Mouse (Mus musculus) intestine, embryonic 15.5 days (tissue): ENCODE measurements around the gene Gimap3. TPM values are rescaled to one million over a fixed set of nuclear protein-coding genes. Genes with fewer than 3 reads are reported as not detected.

Source experiments
- ATAC-seq: fragments of 200-750 bp; cut with Nextera tagmentation; 2 replicates; pipeline ENCODE4 v1.8.0; 2017; ENCODE audit warnings: moderate TSS enrichment, moderate library complexity
- H3K27ac ChIP-seq: fragments of 300-500 bp; sonication (generic); 2 replicates; pipeline ENCODE4 v1.5.1; 2015; ENCODE audit warnings: mild to moderate bottlenecking, inconsistent platforms
- H3K27me3 ChIP-seq: fragments of 300-500 bp; sonication (generic); replicated peaks from 2 replicates; pipeline ENCODE4 v1.6.1; 2015; ENCODE audit warnings: inconsistent platforms
- H3K36me3 ChIP-seq: fragments of 300-500 bp; sonication (generic); 2 replicates; pipeline ENCODE4 v1.6.1; 2015; ENCODE audit warnings: inconsistent platforms
- H3K4me1 ChIP-seq: fragments of 300-500 bp; sonication (generic); replicated peaks from 2 replicates; pipeline ENCODE4 v1.6.1; 2015; ENCODE audit warnings: inconsistent platforms
- H3K4me2 ChIP-seq: fragments of 300-500 bp; sonication (generic); replicated peaks from 2 replicates; pipeline ENCODE4 v1.6.1; 2015; ENCODE audit warnings: mild to moderate bottlenecking, inconsistent platforms
- H3K4me3 ChIP-seq: fragments of 300-500 bp; sonication (generic); replicated peaks from 2 replicates; pipeline ENCODE4 v1.5.1; 2015; ENCODE audit warnings: inconsistent platforms
- H3K9ac ChIP-seq: fragments of 300-500 bp; sonication (generic); 2 replicates; pipeline ENCODE4 v1.6.1; 2015; ENCODE audit warnings: inconsistent platforms
- H3K9me3 ChIP-seq: fragments of 300-500 bp; sonication (generic); 2 replicates; pipeline ENCODE4 v1.6.1; 2016; ENCODE audit warnings: inconsistent platforms
- WGBS: fragments of 180-500 bp; shearing (Covaris S2); methylation state at CpG from one replicate; pipeline ENCODE4 v1.1.7; 2015; 5-methylcytosine and 5-hydroxymethylcytosine counted together
- polyA plus RNA-seq: library from polyadenylated mRNA; unstranded; fragments of >200 nt; fragmentation: Nextera tagmentation; extraction: Ambion mirVana; gene quantifications from 2 replicates; pipeline ENCODE4 v1.2.1, GENCODE M21; 2015

The Gimap3 gene
- polyA plus RNA-seq, 1 experiment from 2014 or later = 0.20 TPM

DNA sequence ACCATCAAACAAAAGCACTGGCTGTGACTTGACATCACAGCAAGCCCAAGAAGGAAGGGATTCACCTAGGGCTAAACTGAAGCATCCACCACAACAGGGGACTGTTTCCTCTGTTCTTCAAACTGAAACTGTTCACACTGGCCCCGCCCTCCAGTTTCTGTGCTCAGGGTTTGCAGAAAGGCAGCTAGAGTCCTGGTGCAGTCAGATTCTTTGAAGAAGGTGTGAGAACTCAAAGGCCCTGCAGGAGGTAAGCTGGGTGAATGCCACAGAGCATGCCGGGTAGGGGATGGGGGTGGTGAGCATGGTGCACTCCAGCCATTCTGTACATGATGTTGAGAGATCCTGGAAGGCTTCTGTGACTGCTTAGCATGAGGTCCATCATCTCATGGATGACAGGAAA is 52.2 kb downstream of the Gimap3 start, which contains the start of the genes Gm28053 and Gimap7:
Gene Gm28053, plus strand, starts transcription at position 153 of the 400 bp plus-strand sequence.
Gene Gimap7, plus strand, starts transcription at position 167 of the 400 bp plus-strand sequence.
- no peak within 1 kb of the TSS for H3K9ac ChIP-seq
- H3K27ac ChIP-seq = no peak within 1 kb of the TSS
- H3K4me3 ChIP-seq = no peak within 1 kb of the TSS
- ATAC-seq = no peak
- H3K9me3 ChIP-seq = no peaks in the 10 kb centered on the region
- WGBS = 43% methylated on average over 2 of the region's 2 CpGs
- no peak within 1 kb of the TSS for H3K4me2 ChIP-seq
- H3K4me1 ChIP-seq = no peaks in the 10 kb centered on the region
- H3K36me3 ChIP-seq = no peaks in the 10 kb centered on the region
- no peaks in the 10 kb centered on the region for H3K27me3 ChIP-seq

Other genes with a start within 250 kb of the Gimap3 start
- 23.3 and 25.0 TPM in 2 replicates for gene Atp6v0e2, start 233.2 kb downstream of the Gimap3 start, polyA plus RNA-seq
- gene Lrrc61, start 216.1 kb downstream of the Gimap3 start, polyA plus RNA-seq = 8.1 and 9.5 TPM in 2 replicates
- 87.2 and 87.9 TPM in 2 replicates for gene Rarres2, start 198.1 kb downstream of the Gimap3 start, polyA plus RNA-seq
- gene Gm45021, start 181.2 kb downstream of the Gimap3 start, polyA plus RNA-seq = not detected in 2 replicates
- gene Repin1, start 177.0 kb downstream of the Gimap3 start, polyA plus RNA-seq = 23.6 and 24.9 TPM in 2 replicates
- not detected in 2 replicates for gene Gm44965, start 176.9 kb downstream of the Gimap3 start, polyA plus RNA-seq
- gene Zfp775, start 168.8 kb downstream of the Gimap3 start, polyA plus RNA-seq = 5.1 and 5.8 TPM in 2 replicates
- 0.89 and 1.2 TPM in 2 replicates for gene AI854703, start 144.1 kb downstream of the Gimap3 start, polyA plus RNA-seq
- 1.7 and 2.3 TPM in 2 replicates for gene Gimap8, start 123.6 kb downstream of the Gimap3 start, polyA plus RNA-seq
- gene Gimap9, start 94.7 kb downstream of the Gimap3 start, polyA plus RNA-seq = 16.9 and 18.0 TPM in 2 replicates
- gene Gimap4, start 86.3 kb downstream of the Gimap3 start, polyA plus RNA-seq = 20.7 and 22.8 TPM in 2 replicates
- gene Gimap6, start 62.6 kb downstream of the Gimap3 start, polyA plus RNA-seq = 20.4 and 21.1 TPM in 2 replicates
- gene Gm28053, start 52.2 kb downstream of the Gimap3 start, polyA plus RNA-seq = 5.6 and 5.7 TPM in 2 replicates
- gene Gimap7, start 52.2 kb downstream of the Gimap3 start, polyA plus RNA-seq = 0.18 and 0.30 TPM in 2 replicates
- 31.0 and 34.9 TPM in 2 replicates for gene Gimap1, start 31.8 kb downstream of the Gimap3 start, polyA plus RNA-seq
- gene Gimap5, start 24.7 kb downstream of the Gimap3 start, polyA plus RNA-seq = 10.5 and 10.9 TPM in 2 replicates
- 140 and 159 TPM in 2 replicates for gene Tmem176a, start 70.1 kb upstream of the Gimap3 start, polyA plus RNA-seq
- 341 and 366 TPM in 2 replicates for gene Tmem176b, start 70.6 kb upstream of the Gimap3 start, polyA plus RNA-seq
- gene Aoc1, start 102.0 kb upstream of the Gimap3 start, polyA plus RNA-seq = 21.4 and 28.0 TPM in 2 replicates
- not detected in 2 replicates for gene 1600015I10Rik, start 159.0 kb upstream of the Gimap3 start, polyA plus RNA-seq
- not detected in 2 replicates for gene Doxl2, start 204.1 kb upstream of the Gimap3 start, polyA plus RNA-seq
- not detected in 2 replicates for gene Svs1, start 216.0 kb upstream of the Gimap3 start, polyA plus RNA-seq